Mouse (Mus musculus): ENCODE measurements around the gene Hey2. TPM values are rescaled to one million over a fixed set of nuclear protein-coding genes. Genes with fewer than 3 reads are reported as not detected.

The Hey2 gene
- 3.4 and 4.0 TPM in 2 replicates for polyA plus RNA-seq (2015; fragmentation: Nextera tagmentation; extraction: Ambion mirVana)

DNA sequence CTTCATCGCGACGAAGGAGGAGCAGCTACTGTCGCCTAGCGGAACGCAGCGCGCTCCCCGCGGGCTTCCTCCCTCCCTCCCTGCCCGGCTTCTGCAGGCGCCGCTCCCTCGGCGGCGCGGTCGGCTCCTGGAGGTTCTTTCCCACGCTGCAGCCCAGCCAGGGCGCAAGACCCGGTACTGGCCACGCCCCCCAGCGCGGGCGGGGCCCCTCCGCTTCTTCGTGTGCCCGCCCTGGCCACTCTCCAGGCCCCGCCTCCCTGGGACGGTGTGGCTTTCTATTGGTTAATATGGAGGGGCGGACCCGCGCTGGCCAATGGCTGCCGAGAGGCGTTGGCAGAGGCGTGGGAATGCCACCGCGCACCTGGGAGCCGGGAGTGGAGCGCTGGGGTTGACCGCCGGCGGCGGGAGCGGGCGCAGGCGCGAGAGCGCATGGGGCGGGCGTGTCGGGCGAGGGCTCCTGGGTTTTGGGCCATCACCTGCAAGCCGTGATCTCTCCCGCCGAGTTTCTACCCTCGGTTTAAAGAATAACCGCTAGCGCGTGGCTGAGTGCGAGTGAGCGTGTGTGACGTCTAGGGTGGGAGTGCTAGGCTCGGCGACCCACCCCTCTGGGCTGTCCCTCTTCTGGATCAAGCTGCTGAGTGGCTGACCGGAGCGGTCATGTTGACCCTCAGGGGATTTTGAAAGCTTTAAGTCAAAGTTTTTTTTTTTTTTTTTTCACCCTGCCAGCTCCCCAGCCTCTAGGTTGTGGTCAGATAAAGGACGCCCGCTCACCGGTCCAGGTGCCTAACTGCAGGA is at the start of gene Hey2:
Hey2 (minus strand) TSS at position 159 of the 795 bp plus-strand sequence.
- H3K9ac ChIP-seq (ENCODE audit: low read depth, low read length) = peak within 1 kb of the TSS; percentile 62
- peak; percentile 100 for ATAC-seq
- no peaks in the 10 kb centered on the region for H3K36me3 ChIP-seq (ENCODE audit: control insufficient read depth, insufficient read depth, low read length)
- no peaks in the 10 kb centered on the region for H3K9me3 ChIP-seq (replicated peaks; ENCODE audit: control insufficient read depth, low read length, poor library complexity, severe bottlenecking)
- WGBS = under 1% methylated on average over 70 of the region's 70 CpGs
- peaks cover 18% of the 10 kb centered on the region; the same call in 1 of the 2 replicates for H3K4me1 ChIP-seq (ENCODE audit: control insufficient read depth, insufficient read depth, low read length)
- peak within 1 kb of the TSS; percentile 70 for H3K4me3 ChIP-seq (ENCODE audit: low read depth, low read length)
- peak within 1 kb of the TSS; percentile 10; the same call in 1 of the 2 replicates for H3K27ac ChIP-seq (ENCODE audit: low read length)
- peak within 1 kb of the TSS; percentile 91 for H3K4me2 ChIP-seq (ENCODE audit: low read length)
- H3K27me3 ChIP-seq (ENCODE audit: control insufficient read depth, insufficient read depth, low read depth, low read length) = peaks cover 25% of the 10 kb centered on the region

DNA sequence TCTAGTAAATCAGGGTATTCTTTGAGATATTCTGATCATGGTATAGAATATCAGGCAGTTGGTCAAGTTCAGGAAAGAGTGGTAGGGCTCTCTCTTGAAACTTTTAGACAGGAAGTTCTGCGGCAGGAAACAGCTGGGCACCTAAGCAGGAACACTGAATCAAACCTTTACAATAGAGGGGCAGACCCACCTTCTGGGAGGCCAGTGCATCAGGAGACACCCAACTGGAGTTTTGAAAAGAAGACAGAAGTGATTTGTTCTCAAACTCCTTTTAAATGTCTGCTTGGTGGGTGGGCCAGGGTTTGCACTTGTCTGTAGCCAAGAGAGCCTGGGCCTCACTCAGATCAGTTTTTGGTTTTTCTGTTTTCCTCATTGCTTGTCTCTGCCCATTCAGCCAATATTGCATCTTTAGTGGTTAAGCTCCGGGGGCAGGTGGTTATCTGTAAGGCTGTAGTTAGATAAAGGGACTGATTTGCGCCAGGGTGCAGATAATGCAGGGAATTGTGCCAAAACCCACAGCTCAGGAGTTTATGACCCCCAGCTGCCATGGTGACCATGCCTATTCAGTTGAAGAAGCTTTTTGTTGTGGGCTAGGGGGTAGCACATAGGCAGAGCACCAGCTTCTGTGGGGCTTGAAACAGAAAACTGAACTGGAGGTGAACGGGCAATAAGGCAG is 40.6 kb upstream of the Hey2 start:
- Histone ChIP-seq H3K27ac (ENCODE audit: low read length) (no peak overlapping the region), H3K27me3 (ENCODE audit: control insufficient read depth, insufficient read depth, low read depth, low read length) (no peaks in the 10 kb centered on the region), H3K36me3 (ENCODE audit: control insufficient read depth, insufficient read depth, low read length) (no peaks in the 10 kb centered on the region), H3K4me3 (ENCODE audit: low read depth, low read length) (no peak overlapping the region), H3K4me1 (ENCODE audit: control insufficient read depth, insufficient read depth, low read length) (no peaks in the 10 kb centered on the region), H3K4me2 (ENCODE audit: low read length) (no peak overlapping the region), H3K9me3 (replicated peaks; ENCODE audit: control insufficient read depth, low read length, poor library complexity, severe bottlenecking) (no peaks in the 10 kb centered on the region), H3K9ac (ENCODE audit: low read depth, low read length) (no peak overlapping the region)
- no peak for ATAC-seq
- WGBS = 40% methylated on average over 4 of the region's 4 CpGs

DNA sequence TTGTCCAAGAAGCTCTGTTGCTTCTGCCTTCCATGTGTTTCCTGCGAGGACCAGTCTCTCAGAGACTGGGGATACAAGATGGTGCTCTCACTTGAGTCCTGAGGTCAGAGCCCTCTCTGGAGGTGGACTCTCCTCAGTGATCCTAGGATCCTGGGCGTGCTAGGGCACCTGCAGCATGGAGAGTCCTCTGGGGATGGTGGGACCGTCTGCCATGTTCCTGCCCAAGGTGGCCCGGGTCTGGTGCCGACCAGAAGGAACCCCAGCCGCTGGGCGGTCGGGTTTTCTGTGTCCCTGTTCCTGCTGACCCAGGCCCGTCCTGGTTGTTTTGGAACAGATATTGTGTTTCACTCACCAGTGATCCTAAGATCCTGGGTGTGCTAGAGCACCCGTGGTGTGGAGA is 38.5 kb upstream of the Hey2 start:
- H3K9me3 ChIP-seq (replicated peaks; ENCODE audit: control insufficient read depth, low read length, poor library complexity, severe bottlenecking) = no peaks in the 10 kb centered on the region
- WGBS = 91% methylated on average over 10 of the region's 10 CpGs
- no peaks in the 10 kb centered on the region for H3K27me3 ChIP-seq (ENCODE audit: control insufficient read depth, insufficient read depth, low read depth, low read length)
- no peak overlapping the region for H3K27ac ChIP-seq (ENCODE audit: low read length)
- H3K9ac ChIP-seq (ENCODE audit: low read depth, low read length) = no peak overlapping the region
- no peak overlapping the region for H3K4me3 ChIP-seq (ENCODE audit: low read depth, low read length)
- H3K4me1 ChIP-seq (ENCODE audit: control insufficient read depth, insufficient read depth, low read length) = no peaks in the 10 kb centered on the region
- H3K36me3 ChIP-seq (ENCODE audit: control insufficient read depth, insufficient read depth, low read length) = no peaks in the 10 kb centered on the region
- no peak overlapping the region for H3K4me2 ChIP-seq (ENCODE audit: low read length)
- ATAC-seq = no peak

- no peak overlapping the region for H3K27ac ChIP-seq (ENCODE audit: low read length)
- 13% methylated on average over 13 of the region's 13 CpGs for WGBS
- H3K4me1 ChIP-seq (ENCODE audit: control insufficient read depth, insufficient read depth, low read length) = peaks cover 18% of the 10 kb centered on the region; the same call in 1 of the 2 replicates
- no peaks in the 10 kb centered on the region for H3K36me3 ChIP-seq (ENCODE audit: control insufficient read depth, insufficient read depth, low read length)
- no peak for ATAC-seq
- H3K9me3 ChIP-seq (replicated peaks; ENCODE audit: control insufficient read depth, low read length, poor library complexity, severe bottlenecking) = no peaks in the 10 kb centered on the region
- H3K27me3 ChIP-seq (ENCODE audit: control insufficient read depth, insufficient read depth, low read depth, low read length) = peaks cover 25% of the 10 kb centered on the region
- no peak overlapping the region for H3K9ac ChIP-seq (ENCODE audit: low read depth, low read length)
- H3K4me3 ChIP-seq (ENCODE audit: low read depth, low read length) = no peak overlapping the region
- no peak overlapping the region for H3K4me2 ChIP-seq (ENCODE audit: low read length)
Measured at GRCm38 (mm10) chr10:30845101-30845825, 2.7 kb upstream of the Hey2 start.

DNA sequence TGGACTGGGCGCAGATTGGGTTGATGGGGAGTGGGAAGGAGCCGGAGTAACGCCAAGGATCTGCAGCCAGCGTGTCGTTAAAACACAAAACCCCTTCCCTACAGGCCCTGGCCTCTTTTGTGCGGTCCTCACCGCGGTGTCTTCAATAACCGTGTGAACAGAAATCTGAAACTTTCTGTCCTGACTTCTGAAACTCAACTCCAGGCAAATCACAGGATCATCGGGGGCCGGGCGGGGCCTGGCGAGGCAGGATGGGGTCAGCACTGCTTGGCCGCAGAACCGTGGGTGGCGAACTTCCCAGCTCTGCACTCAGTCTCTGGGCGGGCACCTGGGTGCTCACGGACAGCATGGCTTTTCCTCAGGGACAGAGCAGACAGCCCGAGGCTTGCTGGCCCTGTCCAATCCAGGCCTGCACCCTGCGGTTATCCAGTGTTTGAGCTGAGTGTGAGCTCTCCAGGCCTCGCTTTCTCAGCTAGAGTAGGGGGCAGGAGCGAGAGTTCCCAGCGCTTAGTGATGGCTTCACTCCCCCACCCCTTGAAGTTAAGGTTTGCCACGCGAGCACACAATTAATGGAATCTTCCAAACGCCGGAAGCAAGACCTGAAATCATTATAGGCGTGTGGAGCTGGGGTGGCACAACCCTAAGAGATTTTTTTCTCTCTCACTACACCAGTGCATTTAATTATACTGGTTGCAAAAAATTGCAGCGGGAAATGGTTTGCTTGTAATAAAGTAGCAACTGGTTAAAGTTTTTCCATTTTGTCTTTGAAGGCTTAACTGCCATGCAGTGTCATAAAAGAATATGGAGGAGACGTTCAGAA is 1.8 kb upstream of the Hey2 start:
- peaks cover 25% of the 10 kb centered on the region for H3K27me3 ChIP-seq (ENCODE audit: control insufficient read depth, insufficient read depth, low read depth, low read length)
- ATAC-seq = no peak
- peak overlapping the region; percentile 25; the same call in 1 of the 2 replicates for H3K9ac ChIP-seq (ENCODE audit: low read depth, low read length)
- H3K36me3 ChIP-seq (ENCODE audit: control insufficient read depth, insufficient read depth, low read length) = no peaks in the 10 kb centered on the region
- peaks cover 18% of the 10 kb centered on the region; the same call in 1 of the 2 replicates for H3K4me1 ChIP-seq (ENCODE audit: control insufficient read depth, insufficient read depth, low read length)
- no peaks in the 10 kb centered on the region for H3K9me3 ChIP-seq (replicated peaks; ENCODE audit: control insufficient read depth, low read length, poor library complexity, severe bottlenecking)
- 2% methylated on average over 30 of the region's 30 CpGs for WGBS
- peak overlapping the region; percentile 70 for H3K4me3 ChIP-seq (ENCODE audit: low read depth, low read length)
- peak overlapping the region; percentile 91 for H3K4me2 ChIP-seq (ENCODE audit: low read length)
- 0 out of 2 replicates have a peak overlapping the region, but pooled peaks have one; percentile 6 for H3K27ac ChIP-seq (ENCODE audit: low read length)

DNA sequence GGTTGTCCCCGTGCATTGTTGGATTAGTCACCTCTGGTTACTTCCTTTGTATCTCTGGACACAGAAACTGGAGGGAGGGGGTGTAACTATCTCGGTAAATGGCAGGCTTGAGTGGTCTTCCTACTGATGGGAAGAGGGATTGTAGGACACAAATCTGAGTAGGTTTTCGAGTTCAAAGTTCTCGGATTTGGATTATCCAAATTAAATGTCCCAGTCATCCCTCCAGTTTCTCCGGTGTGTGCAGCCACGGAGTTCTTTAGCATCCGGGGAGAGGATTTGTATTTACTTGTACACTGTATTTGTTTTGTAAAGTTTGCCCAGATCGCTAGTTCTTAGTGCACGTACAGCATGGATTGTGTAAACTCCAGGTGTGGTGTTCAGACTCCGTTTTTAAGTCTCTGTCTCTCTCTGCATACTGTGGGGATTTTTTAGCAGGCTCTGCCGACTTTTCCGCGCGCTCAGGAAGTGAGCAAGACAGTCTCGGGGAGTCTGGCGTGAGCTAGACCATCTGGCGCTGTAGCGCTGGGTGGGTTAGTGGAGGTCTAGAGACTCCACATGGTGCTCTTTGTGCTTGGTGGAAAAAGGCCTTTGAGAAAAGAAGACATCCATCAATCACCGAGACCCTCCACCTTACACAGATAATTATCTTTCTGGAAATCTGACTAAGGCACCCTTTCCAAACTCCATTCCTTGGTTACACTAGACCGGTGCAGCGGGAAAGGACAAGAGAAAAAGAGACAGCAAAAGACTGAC is 1.0 kb upstream of the Hey2 start:
- Histone ChIP-seq H3K9me3 (replicated peaks; ENCODE audit: control insufficient read depth, low read length, poor library complexity, severe bottlenecking) (no peaks in the 10 kb centered on the region), H3K27ac (ENCODE audit: low read length) (no peak overlapping the region), H3K9ac (ENCODE audit: low read depth, low read length) (no peak overlapping the region), H3K4me1 (ENCODE audit: control insufficient read depth, insufficient read depth, low read length) (peaks cover 18% of the 10 kb centered on the region; the same call in 1 of the 2 replicates), H3K27me3 (ENCODE audit: control insufficient read depth, insufficient read depth, low read depth, low read length) (peaks cover 25% of the 10 kb centered on the region), H3K4me3 (ENCODE audit: low read depth, low read length) (peak overlapping the region; percentile 70), H3K36me3 (ENCODE audit: control insufficient read depth, insufficient read depth, low read length) (no peaks in the 10 kb centered on the region), H3K4me2 (ENCODE audit: low read length) (peak overlapping the region; percentile 91)
- under 1% methylated on average over 21 of the region's 21 CpGs for WGBS
- ATAC-seq = no peak; the same call in 1 of the 2 replicates

DNA sequence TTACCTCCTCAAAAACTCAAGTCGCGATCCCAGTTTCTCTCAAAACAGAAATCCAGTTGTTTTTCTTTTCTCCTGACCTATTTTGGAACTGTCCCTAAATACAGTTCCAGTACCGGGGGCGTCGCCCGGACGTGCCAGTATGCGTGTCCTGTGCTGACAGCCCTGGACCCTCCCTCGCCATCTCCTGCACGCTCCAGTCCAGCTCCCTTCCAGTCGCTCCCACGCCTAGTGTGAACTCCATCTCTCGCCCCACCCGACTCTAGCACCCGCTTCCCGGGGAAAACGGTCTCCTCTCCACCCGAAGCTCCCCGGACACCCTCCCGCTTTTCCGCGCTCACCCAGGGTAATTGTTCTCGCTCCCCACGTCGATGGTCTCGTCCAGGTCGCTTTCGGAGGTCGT is 373 bp downstream of the Hey2 start:
- peaks cover 25% of the 10 kb centered on the region for H3K27me3 ChIP-seq (ENCODE audit: control insufficient read depth, insufficient read depth, low read depth, low read length)
- H3K9ac ChIP-seq (ENCODE audit: low read depth, low read length) = peak overlapping the region; percentile 62
- H3K36me3 ChIP-seq (ENCODE audit: control insufficient read depth, insufficient read depth, low read length) = no peaks in the 10 kb centered on the region
- 0% methylated on average over 29 of the region's 29 CpGs for WGBS
- peak; percentile 77 for ATAC-seq
- H3K4me3 ChIP-seq (ENCODE audit: low read depth, low read length) = peak overlapping the region; percentile 70
- H3K27ac ChIP-seq (ENCODE audit: low read length) = peak overlapping the region; percentile 10; the same call in 1 of the 2 replicates
- no peaks in the 10 kb centered on the region for H3K9me3 ChIP-seq (replicated peaks; ENCODE audit: control insufficient read depth, low read length, poor library complexity, severe bottlenecking)
- H3K4me1 ChIP-seq (ENCODE audit: control insufficient read depth, insufficient read depth, low read length) = peaks cover 18% of the 10 kb centered on the region; the same call in 1 of the 2 replicates
- H3K4me2 ChIP-seq (ENCODE audit: low read length) = peak overlapping the region; percentile 91
